Mouse (Mus musculus) hindbrain, embryonic 10.5 days (tissue): Measurements from ENCODE around the gene Pole4. TPM values are rescaled to one million over a fixed set of nuclear protein-coding genes. Genes with fewer than 3 reads are reported as not detected.

Experiments
- DNase-seq: peaks from one replicate; pipeline ENCODE4 v3.0.0-alpha.2; 2017; ENCODE audit warnings: low spot score
- H3K27ac ChIP-seq: fragments of 300-500 bp; sonication (generic); 2 replicates; pipeline ENCODE4 v1.5.1; 2016; ENCODE audit warnings: mild to moderate bottlenecking, moderate library complexity
- H3K27me3 ChIP-seq: fragments of 300-500 bp; sonication (generic); 2 replicates; pipeline ENCODE4 v1.6.1; 2016; ENCODE audit warnings: mild to moderate bottlenecking; ENCODE audit not compliant: poor library complexity, insufficient read depth, severe bottlenecking
- H3K36me3 ChIP-seq: fragments of 300-500 bp; sonication (generic); 2 replicates; pipeline ENCODE4 v1.6.1; 2016; ENCODE audit warnings: mild to moderate bottlenecking, moderate library complexity
- H3K4me1 ChIP-seq: fragments of 300-500 bp; sonication (generic); replicated peaks from 2 replicates; pipeline ENCODE4 v1.6.1; 2016; ENCODE audit warnings: mild to moderate bottlenecking
- H3K4me3 ChIP-seq: fragments of 300-500 bp; sonication (generic); 2 replicates; pipeline ENCODE4 v1.5.1; 2016; ENCODE audit warnings: mild to moderate bottlenecking, moderate library complexity
- H3K9me3 ChIP-seq: fragments of 300-500 bp; sonication (generic); 2 replicates; pipeline ENCODE4 v1.6.1; 2016; ENCODE audit warnings: mild to moderate bottlenecking, moderate library complexity
- WGBS: fragments of 180-500 bp; shearing (Covaris S2); methylation state at CpG from one replicate; pipeline ENCODE4 v1.1.7; 2016; 5-methylcytosine and 5-hydroxymethylcytosine counted together
- polyA plus RNA-seq: library from polyadenylated mRNA; unstranded; fragments of >200 nt; fragmentation: Nextera tagmentation; extraction: Ambion mirVana; gene quantifications from 2 replicates; pipeline ENCODE4 v1.2.1, GENCODE M21; 2016

Pole4 gene
- polyA plus RNA-seq, 1 experiment from 2014 or later = 87.5 TPM

GRCm38 (mm10) chr6:82737634-82738540 is 32.7 kb upstream of the Pole4 start:
- WGBS = 93% methylated on average over 27 of the region's 27 CpGs
- Histone ChIP-seq H3K27me3 (no peaks in the 10 kb centered on the region), H3K4me1 (no peaks in the 10 kb centered on the region), H3K27ac (no peak overlapping the region), H3K36me3 (peaks cover 86% of the 10 kb centered on the region), H3K9me3 (no peaks in the 10 kb centered on the region), H3K4me3 (no peak overlapping the region)
- no peak for DNase-seq

- Histone ChIP-seq H3K4me1 (no peaks in the 10 kb centered on the region), H3K4me3 (no peak overlapping the region), H3K27ac (no peak overlapping the region), H3K27me3 (no peaks in the 10 kb centered on the region), H3K9me3 (no peaks in the 10 kb centered on the region), H3K36me3 (peaks cover 82% of the 10 kb centered on the region)
- DNase-seq = no peak
- 85% methylated on average over 25 of the region's 25 CpGs for WGBS
These were observed 31.7 kb upstream of the Pole4 start for GRCm38 (mm10) chr6:82736626-82737600.

GRCm38 (mm10) chr6:82735347-82735746 is 30.2 kb upstream of the Pole4 start:
- H3K4me1 ChIP-seq = no peaks in the 10 kb centered on the region
- 92% methylated on average over 7 of the region's 7 CpGs for WGBS
- H3K27me3 ChIP-seq = no peaks in the 10 kb centered on the region
- DNase-seq = no peak
- no peak overlapping the region for H3K4me3 ChIP-seq
- no peak overlapping the region for H3K27ac ChIP-seq
- no peaks in the 10 kb centered on the region for H3K9me3 ChIP-seq
- peaks cover 87% of the 10 kb centered on the region for H3K36me3 ChIP-seq

GRCm38 (mm10) chr6:82728635-82729034 is 23.5 kb upstream of the Pole4 start:
- Histone ChIP-seq H3K36me3 (peaks cover 91% of the 10 kb centered on the region), H3K27me3 (no peaks in the 10 kb centered on the region), H3K27ac (no peak overlapping the region), H3K9me3 (no peaks in the 10 kb centered on the region), H3K4me1 (peaks cover 7% of the 10 kb centered on the region), H3K4me3 (no peak overlapping the region)
- no peak for DNase-seq
- 90% methylated on average over 21 of the region's 21 CpGs for WGBS

- Histone ChIP-seq H3K36me3 (peaks cover 83% of the 10 kb centered on the region), H3K4me1 (peaks cover 16% of the 10 kb centered on the region), H3K9me3 (no peaks in the 10 kb centered on the region)
These were observed 22.0 kb upstream of the Pole4 start for GRCm38 (mm10) chr6:82727206-82727605.

GRCm38 (mm10) chr6:82723321-82723720 is 18.2 kb upstream of the Pole4 start:
- H3K27ac ChIP-seq = peak overlapping the region; percentile 80
- DNase-seq = peak; percentile 59
- H3K4me3 ChIP-seq = no peak overlapping the region
- peaks cover 16% of the 10 kb centered on the region for H3K4me1 ChIP-seq
- no peaks in the 10 kb centered on the region for H3K27me3 ChIP-seq
- no peaks in the 10 kb centered on the region for H3K9me3 ChIP-seq
- WGBS = 49% methylated on average over 5 of the region's 5 CpGs
- peaks cover 44% of the 10 kb centered on the region for H3K36me3 ChIP-seq

More at GRCm38 (mm10) chr6:82727206-82727605, 22.0 kb upstream of the Pole4 start:
- 92% methylated on average over 13 of the region's 13 CpGs for WGBS
- Histone ChIP-seq H3K27me3 (no peaks in the 10 kb centered on the region), H3K27ac (no peak overlapping the region), H3K4me3 (no peak overlapping the region)
- DNase-seq = no peak

- Histone ChIP-seq H3K4me1 (no peaks in the 10 kb centered on the region), H3K36me3 (no peaks in the 10 kb centered on the region), H3K4me3 (no peak overlapping the region), H3K27ac (no peak overlapping the region), H3K27me3 (no peaks in the 10 kb centered on the region), H3K9me3 (no peaks in the 10 kb centered on the region)
- 88% methylated on average over 4 of the region's 4 CpGs for WGBS
- DNase-seq = no peak
These were observed 11.0 kb upstream of the Pole4 start for GRCm38 (mm10) chr6:82716126-82716525.

- WGBS = 90% methylated on average over 3 of the region's 3 CpGs
- DNase-seq = no peak
- Histone ChIP-seq H3K9me3 (no peaks in the 10 kb centered on the region), H3K4me3 (no peak overlapping the region), H3K27me3 (no peaks in the 10 kb centered on the region), H3K36me3 (no peaks in the 10 kb centered on the region), H3K4me1 (no peaks in the 10 kb centered on the region), H3K27ac (no peak overlapping the region)
These were observed 10.5 kb upstream of the Pole4 start for GRCm38 (mm10) chr6:82715653-82716052.

GRCm38 (mm10) chr6:82715253-82715652 is 10.1 kb upstream of the Pole4 start:
- Histone ChIP-seq H3K4me1 (no peaks in the 10 kb centered on the region), H3K27ac (no peak overlapping the region), H3K36me3 (no peaks in the 10 kb centered on the region), H3K9me3 (no peaks in the 10 kb centered on the region), H3K27me3 (no peaks in the 10 kb centered on the region), H3K4me3 (no peak overlapping the region)
- DNase-seq = no peak
- 87% methylated on average over 6 of the region's 6 CpGs for WGBS

- DNase-seq = no peak
- H3K36me3 ChIP-seq = no peaks in the 10 kb centered on the region
- no peak overlapping the region for H3K4me3 ChIP-seq
- H3K27me3 ChIP-seq = no peaks in the 10 kb centered on the region
- H3K4me1 ChIP-seq = no peaks in the 10 kb centered on the region
- no peaks in the 10 kb centered on the region for H3K9me3 ChIP-seq
- WGBS = 88% methylated on average over 5 of the region's 5 CpGs
- H3K27ac ChIP-seq = no peak overlapping the region
These were observed 9.7 kb upstream of the Pole4 start for GRCm38 (mm10) chr6:82714841-82715240.

- no peaks in the 10 kb centered on the region for H3K9me3 ChIP-seq
- WGBS = 14% methylated on average over 3 of the region's 3 CpGs
- peak; percentile 78 for DNase-seq
- H3K27ac ChIP-seq = no peak overlapping the region
- no peaks in the 10 kb centered on the region for H3K4me1 ChIP-seq
- no peaks in the 10 kb centered on the region for H3K36me3 ChIP-seq
- H3K27me3 ChIP-seq = no peaks in the 10 kb centered on the region
- no peak overlapping the region for H3K4me3 ChIP-seq
These were observed 9.1 kb upstream of the Pole4 start for GRCm38 (mm10) chr6:82714243-82714642.

GRCm38 (mm10) chr6:82707742-82708141 is 2.6 kb upstream of the Pole4 start:
- 88% methylated on average over 3 of the region's 3 CpGs for WGBS
- Histone ChIP-seq H3K27ac (no peak overlapping the region), H3K4me3 (no peak overlapping the region), H3K9me3 (no peaks in the 10 kb centered on the region), H3K27me3 (no peaks in the 10 kb centered on the region), H3K36me3 (no peaks in the 10 kb centered on the region), H3K4me1 (no peaks in the 10 kb centered on the region)
- no peak for DNase-seq

- Histone ChIP-seq H3K27ac (no peak overlapping the region), H3K4me3 (no peak overlapping the region), H3K27me3 (no peaks in the 10 kb centered on the region), H3K36me3 (no peaks in the 10 kb centered on the region), H3K9me3 (no peaks in the 10 kb centered on the region), H3K4me1 (no peaks in the 10 kb centered on the region)
- WGBS = 88% methylated on average over 10 of the region's 10 CpGs
- DNase-seq = no peak
These were observed 2.1 kb upstream of the Pole4 start for GRCm38 (mm10) chr6:82707241-82707640.
